Mouse (Mus musculus) CD4-positive naive resting alpha-beta T cell, adult 57 days (primary cell): ENCODE results near the gene Olfr1450. TPM values are rescaled to one million over a fixed set of nuclear protein-coding genes. Genes with fewer than 3 reads are reported as not detected.

Source experiments
- total RNA-seq: library from RNA; stranded (reverse); gene quantifications from one replicate; pipeline ENCODE4 v1.2.4, GENCODE M21; 2023

Olfr1450 gene
- not detected for total RNA-seq

GRCm38 (mm10) chr19:12949958-12950357, at the start of gene Olfr1450:
Gene Olfr1450, plus strand, starts transcription at chr19:12950258.

GRCm38 (mm10) chr19:12903643-12904042, 46.4 kb upstream of the Olfr1450 start, which contains the start of gene Olfr1447:
Gene Olfr1447, minus strand, starts transcription at chr19:12903743.

GRCm38 (mm10) chr19:12924319-12924718, 25.7 kb upstream of the Olfr1450 start, which contains the start of gene Olfr1448:
Gene Olfr1448, minus strand, starts transcription at chr19:12924419.

GRCm38 (mm10) chr19:12930540-12930939, 19.5 kb upstream of the Olfr1450 start, which contains the start of gene Olfr1449:
Gene Olfr1449, plus strand, starts transcription at chr19:12930840.

GRCm38 (mm10) chr19:12994714-12995113, 44.7 kb downstream of the Olfr1450 start, which contains the start of gene Olfr1451:
Gene Olfr1451, plus strand, starts transcription at chr19:12995014.

Other genes starting within 250 kb of the Olfr1450 start
- 4.2 TPM for gene Cntf, start 184.6 kb upstream of the Olfr1450 start, total RNA-seq
- 71.0 TPM for gene Zfp91, start 154.1 kb upstream of the Olfr1450 start, total RNA-seq
- gene Lpxn, start 154.1 kb upstream of the Olfr1450 start, total RNA-seq: 23.8 TPM
- gene Gm5244, start 103.6 kb upstream of the Olfr1450 start, total RNA-seq: 1.1 TPM
- gene Olfr1444, start 93.0 kb upstream of the Olfr1450 start, total RNA-seq: 0.71 TPM
- gene Olfr1445, start 66.4 kb upstream of the Olfr1450 start, total RNA-seq: not detected
- gene Olfr1446, start 56.7 kb upstream of the Olfr1450 start, total RNA-seq: not detected
- not detected for gene Olfr1447, start 46.5 kb upstream of the Olfr1450 start, total RNA-seq
- not detected for gene Olfr1448, start 25.8 kb upstream of the Olfr1450 start, total RNA-seq
- not detected for gene Olfr1449, start 19.4 kb upstream of the Olfr1450 start, total RNA-seq
- gene Olfr1451, start 44.8 kb downstream of the Olfr1450 start, total RNA-seq: not detected
- gene Olfr1453, start 78.1 kb downstream of the Olfr1450 start, total RNA-seq: not detected
- not detected for gene Olfr1454, start 110.4 kb downstream of the Olfr1450 start, total RNA-seq
- not detected for gene Olfr1457, start 147.6 kb downstream of the Olfr1450 start, total RNA-seq
- gene Olfr1458, start 156.5 kb downstream of the Olfr1450 start, total RNA-seq: not detected
- 0.12 TPM for gene Olfr1459, start 199.3 kb downstream of the Olfr1450 start, total RNA-seq
- gene Olfr1461, start 212.7 kb downstream of the Olfr1450 start, total RNA-seq: not detected
- gene Olfr1462, start 235.5 kb downstream of the Olfr1450 start, total RNA-seq: not detected